Mouse (Mus musculus) MEL (cell line): Measurements from ENCODE around the gene Brpf3. TPM values are rescaled to one million over a fixed set of nuclear protein-coding genes. Genes with fewer than 3 reads are reported as not detected.

ENCODE experiments used
- DNase-seq: peaks from one replicate; pipeline ENCODE4 v3.0.0; 2011; ENCODE audit warnings: low read depth, low spot score
- H3K27ac ChIP-seq: 2 replicates; pipeline ENCODE4 v1.5.1; 2012; ENCODE audit warnings: low read depth, mild to moderate bottlenecking, control low read depth, low read length, moderate library complexity; ENCODE audit not compliant: control insufficient read depth
- H3K27me3 ChIP-seq, 2 experiments: fragments of 150-350 bp in 1 of 2; sonication (generic) in 1 of 2; 2 replicates each; pipeline ENCODE4 v1.6.1; 2012; ENCODE audit warnings: low read length in 2 of 2, mild to moderate bottlenecking in 2 of 2, improper control_type of control experiment in 1 of 2, moderate library complexity in 1 of 2; ENCODE audit not compliant: insufficient read depth in 2 of 2, control insufficient read depth in 1 of 2
- H3K36me3 ChIP-seq, 2 experiments: 2 replicates each; pipeline ENCODE4 v1.6.1; 2012 to 2014; ENCODE audit warnings: low read length in 2 of 2, improper control_type of control experiment in 1 of 2, inconsistent platforms in 1 of 2, mild to moderate bottlenecking in 1 of 2; ENCODE audit not compliant: insufficient read depth in 2 of 2, control insufficient read depth in 1 of 2
- H3K4me1 ChIP-seq, 2 experiments: fragments of 150-350 bp in 1 of 2; sonication (generic) in 1 of 2; 2 replicates each; pipeline ENCODE4 v1.6.1; 2012; ENCODE audit warnings: low read length in 2 of 2, improper control_type of control experiment in 1 of 2, mild to moderate bottlenecking in 1 of 2; ENCODE audit not compliant: insufficient read depth in 2 of 2, control insufficient read depth in 1 of 2
- H3K4me3 ChIP-seq, 2 experiments: fragments of 150-350 bp in 1 of 2; sonication (generic) in 1 of 2; 2 replicates each; pipeline ENCODE4 v1.5.1; 2012; ENCODE audit warnings: low read depth in 2 of 2, low read length in 2 of 2, mild to moderate bottlenecking in 2 of 2, moderate library complexity in 2 of 2, control low read depth in 1 of 2, improper control_type of control experiment in 1 of 2; ENCODE audit not compliant: control insufficient read depth in 1 of 2, insufficient read depth in 1 of 2
- H3K79me2 ChIP-seq: 2 replicates; pipeline ENCODE4 v1.6.1; 2012; ENCODE audit warnings: mild to moderate bottlenecking, low read length, moderate library complexity; ENCODE audit not compliant: control insufficient read depth, poor library complexity, insufficient read depth
- H3K9ac ChIP-seq: 2 replicates; pipeline ENCODE4 v1.6.1; 2012; ENCODE audit warnings: low read depth, mild to moderate bottlenecking, control low read depth, low read length, moderate library complexity; ENCODE audit not compliant: control insufficient read depth, poor library complexity, severe bottlenecking
- H3K9me3 ChIP-seq: fragments of 150-350 bp; sonication (generic); replicated peaks from 2 replicates; pipeline ENCODE4 v1.6.1; 2012; ENCODE audit warnings: mild to moderate bottlenecking, low read length, improper control_type of control experiment, moderate library complexity; ENCODE audit not compliant: insufficient read depth
- CHD1 ChIP-seq: IDR thresholded peaks from 2 replicates; pipeline ENCODE4 v1.6.1; 2012; ENCODE audit warnings: low read depth, mild to moderate bottlenecking, inconsistent platforms, low read length, improper control_type of control experiment
- CHD2 ChIP-seq: IDR thresholded peaks from 2 replicates; pipeline ENCODE4 v1.6.1; 2011; ENCODE audit warnings: low read length, improper control_type of control experiment
- E2F4 ChIP-seq: IDR thresholded peaks from 2 replicates; pipeline ENCODE4 v1.6.1; 2011; ENCODE audit warnings: low read depth, low read length, improper control_type of control experiment, borderline replicate concordance
- ELF1 ChIP-seq: IDR thresholded peaks from 2 replicates; pipeline ENCODE4 v1.6.1; 2014; ENCODE audit warnings: low read depth, mild to moderate bottlenecking, inconsistent platforms, low read length, improper control_type of control experiment, moderate library complexity
- GATA1 ChIP-seq: IDR thresholded peaks from 2 replicates; pipeline ENCODE4 v1.6.1; 2011; ENCODE audit warnings: low read depth, low read length, improper control_type of control experiment
- HCFC1 ChIP-seq: IDR thresholded peaks from 2 replicates; pipeline ENCODE4 v1.6.1; 2012; ENCODE audit warnings: low read depth, mild to moderate bottlenecking, inconsistent platforms, low read length, improper control_type of control experiment, moderate library complexity
- JUND ChIP-seq: IDR thresholded peaks from 2 replicates; pipeline ENCODE4 v1.6.1; 2011; ENCODE audit warnings: low read depth, mild to moderate bottlenecking, improper control_type of control experiment, low read length
- KAT2A ChIP-seq: conservative IDR thresholded peaks from 2 replicates; pipeline ENCODE4 v1.6.1; 2012; ENCODE audit warnings: low read depth, low read length, improper control_type of control experiment, inconsistent platforms
- MAFK ChIP-seq: IDR thresholded peaks from 2 replicates; pipeline ENCODE4 v1.6.1; 2011; ENCODE audit warnings: low read depth, mild to moderate bottlenecking, low read length, improper control_type of control experiment, borderline replicate concordance
- MAX ChIP-seq: IDR thresholded peaks from 2 replicates; pipeline ENCODE4 v1.6.1; 2011; ENCODE audit warnings: low read length, improper control_type of control experiment
- MAZ ChIP-seq: IDR thresholded peaks from 2 replicates; pipeline ENCODE4 v1.6.1; 2012; ENCODE audit warnings: low read depth, mild to moderate bottlenecking, inconsistent platforms, low read length, improper control_type of control experiment
- MEF2A ChIP-seq: IDR thresholded peaks from 2 replicates; pipeline ENCODE4 v1.6.1; 2014; ENCODE audit warnings: low read depth, mild to moderate bottlenecking, inconsistent platforms, low read length, improper control_type of control experiment; ENCODE audit not compliant: poor library complexity, insufficient replicate concordance, severe bottlenecking; ENCODE audit errors: extremely low read depth
- MYB ChIP-seq: IDR thresholded peaks from 2 replicates; pipeline ENCODE4 v1.6.1; 2011; ENCODE audit warnings: mild to moderate bottlenecking, low read depth, low read length, improper control_type of control experiment
- MYC ChIP-seq: IDR thresholded peaks from 2 replicates; pipeline ENCODE4 v1.6.1; 2011; ENCODE audit warnings: low read depth, mild to moderate bottlenecking, low read length, improper control_type of control experiment, moderate library complexity
- NRF1 ChIP-seq: IDR thresholded peaks from 2 replicates; pipeline ENCODE4 v1.6.1; 2014; ENCODE audit warnings: low read depth, mild to moderate bottlenecking, inconsistent platforms, low read length, improper control_type of control experiment, moderate library complexity; ENCODE audit not compliant: poor library complexity, insufficient read depth, severe bottlenecking
- POLR2AphosphoS2 ChIP-seq: IDR thresholded peaks from 2 replicates; pipeline ENCODE4 v1.6.1; 2011; ENCODE audit warnings: low read length, improper control_type of control experiment
- RAD21 ChIP-seq: IDR thresholded peaks from 2 replicates; pipeline ENCODE4 v1.6.1; 2011; ENCODE audit warnings: mild to moderate bottlenecking, low read depth, low read length, improper control_type of control experiment
- TCF12 ChIP-seq: IDR thresholded peaks from 2 replicates; pipeline ENCODE4 v1.6.1; 2014; ENCODE audit warnings: low read depth, mild to moderate bottlenecking, inconsistent platforms, low read length, improper control_type of control experiment, moderate library complexity
- ZMIZ1 ChIP-seq: IDR thresholded peaks from 2 replicates; pipeline ENCODE4 v1.6.1; 2012; ENCODE audit warnings: low read depth, mild to moderate bottlenecking, inconsistent platforms, low read length, improper control_type of control experiment, moderate library complexity
- ZNF384 ChIP-seq: IDR thresholded peaks from 2 replicates; pipeline ENCODE4 v1.6.1; 2012; ENCODE audit warnings: low read depth, mild to moderate bottlenecking, inconsistent platforms, low read length, improper control_type of control experiment
- polyA plus RNA-seq, 2 experiments: library from polyadenylated mRNA; stranded (reverse) in 1 of 2; unstranded in 1 of 2; fragments of >175 nt in 1 of 2; fragments of >200 nt in 1 of 2; gene quantifications; 2 replicates each; pipeline versions ENCODE4 v1.2.1 to v1.2.4; 2012; ENCODE audit warnings: low replicate concordance in 2 of 2, low read depth in 1 of 2; ENCODE audit not compliant: insufficient read length in 2 of 2, insufficient read depth in 1 of 2, missing spikeins in 1 of 2
- total RNA-seq: library from RNA; depleted of rRNA; stranded (reverse); fragments of 300-350 nt; gene quantifications from 2 replicates; pipeline ENCODE4 v1.2.3, GENCODE M21; 2012

Gene Brpf3
- total and polyA plus RNA-seq, 3 experiments = 1.7 to 23.7 TPM; not detected in 1

DNA sequence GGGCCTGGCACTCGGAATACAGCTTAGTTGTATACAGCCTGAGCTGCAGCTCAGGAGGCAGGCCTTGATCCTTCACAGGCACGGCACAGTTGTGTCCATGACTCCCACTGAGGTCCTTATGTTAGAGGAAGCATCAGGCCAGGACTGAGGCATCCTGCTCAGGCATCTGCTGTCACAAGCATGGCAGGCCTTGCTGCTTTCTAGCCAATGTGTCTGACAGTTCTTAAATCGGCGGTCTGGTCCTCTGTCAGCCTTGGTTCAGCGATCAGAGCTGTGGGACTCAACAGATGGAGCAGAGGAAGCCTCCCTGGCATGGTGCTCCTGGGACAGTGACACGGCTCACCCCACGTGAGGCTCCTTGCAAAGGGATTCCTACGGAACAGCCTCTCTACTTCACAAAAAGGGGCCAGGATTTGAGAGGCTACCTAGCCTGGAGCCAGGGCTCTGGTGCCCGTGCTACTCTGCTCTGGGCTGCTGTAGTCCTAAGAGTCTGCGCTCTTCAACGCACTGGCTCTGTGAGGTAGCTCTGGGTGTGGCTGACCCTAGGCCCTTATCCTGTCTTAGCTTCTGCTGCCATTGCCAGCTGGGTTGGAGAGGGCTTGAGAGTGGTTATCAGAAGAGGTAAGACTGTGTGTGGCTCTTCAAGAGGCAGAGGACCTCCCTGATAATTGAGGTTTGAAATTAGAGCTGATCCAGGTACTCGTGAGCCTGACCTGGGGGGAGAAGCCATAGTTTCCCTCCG, 22.3 kb downstream of the Brpf3 start (continued):
- TF ChIP-seq POLR2AphosphoS2 (no peak), CHD1 (no peak), RAD21 (no peak)
- TF ChIP-seq, all 39 proteins: peak for 10

DNA sequence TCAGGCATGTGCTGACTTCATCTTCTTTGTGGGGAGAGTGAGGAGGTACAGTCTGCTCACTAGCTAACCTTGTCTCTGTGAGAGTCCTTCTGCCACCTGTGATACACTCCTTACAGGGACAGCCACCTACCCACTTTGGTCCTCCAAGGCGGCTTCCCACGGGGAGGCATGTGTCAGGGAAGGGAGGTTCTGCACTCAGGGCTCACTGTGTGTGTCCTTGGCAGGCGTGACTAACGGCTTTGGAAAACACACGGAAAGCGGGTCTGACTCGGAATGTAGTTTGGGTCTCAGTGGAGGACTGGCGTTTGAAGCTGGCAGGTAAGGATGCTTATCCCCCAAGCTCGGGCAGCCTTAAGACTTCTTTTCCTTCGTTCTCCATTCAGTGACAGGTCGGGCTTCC, 22.9 kb downstream of the Brpf3 start:
- 0 out of 2 replicates have a peak, but pooled peaks have one; percentile 7 for TF ChIP-seq MYC
- TF ChIP-seq NRF1 = no peak
- TF ChIP-seq, all 39 proteins: peak for 1
- Histone ChIP-seq H3K4me3 (no peak overlapping the region), H3K79me2 (no peaks in the 10 kb centered on the region), H3K27me3 (no peaks in the 10 kb centered on the region), H3K9ac (no peak overlapping the region), H3K4me1 (peaks cover 4 to 16% of the 10 kb centered on the region in 2 experiments), H3K36me3 (peaks cover 0 to 2% of the 10 kb centered on the region in 2 experiments; a peak in 3 of 4 replicates), H3K27ac (peak overlapping the region; percentile 10; the same call in 1 of the 2 replicates), H3K9me3 (no peaks in the 10 kb centered on the region)
- DNase-seq = no peak

DNA sequence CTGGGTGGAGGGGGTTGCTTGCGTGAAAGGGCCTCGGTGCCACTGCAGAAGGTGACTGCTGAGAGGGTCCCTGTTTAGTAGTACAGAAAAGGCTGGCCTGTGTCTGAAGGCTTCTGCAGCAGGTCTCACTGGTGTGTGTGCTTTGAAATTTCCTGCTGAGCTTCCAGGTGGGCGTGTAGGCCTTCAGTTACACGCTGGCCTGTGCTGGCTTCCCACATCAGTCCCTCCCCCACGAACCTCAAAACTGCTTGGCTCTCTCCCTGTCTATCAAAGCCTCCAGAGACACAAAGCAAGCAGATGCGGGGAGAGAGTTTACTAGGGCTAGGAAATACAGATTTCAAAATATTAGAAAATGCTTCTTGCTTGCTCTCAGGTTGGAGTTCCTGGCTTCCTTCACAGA, 24.0 kb downstream of the Brpf3 start:
- Histone ChIP-seq H3K9me3 (no peaks in the 10 kb centered on the region), H3K27ac (no peak overlapping the region), H3K36me3 (peaks cover 0 to 6% of the 10 kb centered on the region in 2 experiments; a peak in 3 of 4 replicates), H3K9ac (no peak overlapping the region), H3K79me2 (no peaks in the 10 kb centered on the region), H3K4me1 (peaks cover 8 to 20% of the 10 kb centered on the region in 2 experiments), H3K27me3 (no peaks in the 10 kb centered on the region), H3K4me3 (no peak overlapping the region)
- no peak for DNase-seq
- TF ChIP-seq CHD2 (no peak), POLR2AphosphoS2 (no peak), MEF2A (no peak), KAT2A (no peak), ZNF384 (no peak), MAFK (no peak), GATA1 (no peak), MAZ (no peak), MAX (no peak), ELF1 (no peak), ZMIZ1 (no peak), MYB (no peak), E2F4 (no peak), JUND (no peak), HCFC1 (no peak), TCF12 (no peak)
